Mouse (Mus musculus) midbrain, postnatal 0 days (tissue): Measurements from ENCODE around the gene Theg. TPM values are rescaled to one million over a fixed set of nuclear protein-coding genes. Genes with fewer than 3 reads are reported as not detected.

Experiments
- ATAC-seq: fragments of 200-750 bp; cut with Nextera tagmentation; 2 replicates; pipeline ENCODE4 v1.8.0; 2017; ENCODE audit warnings: moderate number of reproducible peaks, mild to moderate bottlenecking, moderate TSS enrichment, moderate library complexity; ENCODE audit not compliant: low FRiP score
- DNase-seq: peaks from one replicate; pipeline ENCODE4 v3.0.0-alpha.2; 2015; ENCODE audit warnings: low spot score
- H3K27ac ChIP-seq: fragments of 300-500 bp; sonication (generic); 2 replicates; pipeline ENCODE4 v1.5.1; 2014; ENCODE audit warnings: low read depth, mild to moderate bottlenecking, low read length, mixed read lengths
- H3K27me3 ChIP-seq: fragments of 300-500 bp; sonication (generic); 2 replicates; pipeline ENCODE4 v1.6.1; 2014; ENCODE audit warnings: low read length, control low read depth, mixed read lengths; ENCODE audit not compliant: insufficient read depth
- H3K36me3 ChIP-seq: fragments of 300-500 bp; sonication (generic); 2 replicates; pipeline ENCODE4 v1.6.1; 2014; ENCODE audit warnings: low read length, control low read depth, mixed read lengths; ENCODE audit not compliant: insufficient read depth
- H3K4me1 ChIP-seq: fragments of 300-500 bp; sonication (generic); 2 replicates; pipeline ENCODE4 v1.6.1; 2014; ENCODE audit warnings: mild to moderate bottlenecking, control low read depth, antibody characterized with exemption, low read length, mixed read lengths; ENCODE audit not compliant: insufficient read depth
- H3K4me2 ChIP-seq: fragments of 300-500 bp; sonication (generic); 2 replicates; pipeline ENCODE4 v1.6.1; 2014; ENCODE audit warnings: low read depth, mild to moderate bottlenecking, low read length, mixed read lengths; ENCODE audit not compliant: poor library complexity, severe bottlenecking
- H3K4me3 ChIP-seq: fragments of 300-500 bp; sonication (generic); 2 replicates; pipeline ENCODE4 v1.5.1; 2014; ENCODE audit warnings: low read depth, mild to moderate bottlenecking, low read length, moderate library complexity
- H3K9ac ChIP-seq: fragments of 300-500 bp; sonication (generic); replicated peaks from 2 replicates; pipeline ENCODE4 v1.6.1; 2014; ENCODE audit warnings: mild to moderate bottlenecking, low read length, moderate library complexity, mixed read lengths; ENCODE audit not compliant: poor library complexity, severe bottlenecking
- H3K9me3 ChIP-seq: fragments of 300-500 bp; sonication (generic); 2 replicates; pipeline ENCODE4 v1.6.1; 2016; ENCODE audit warnings: low read length, control low read depth
- CTCF ChIP-seq: IDR thresholded peaks from 2 replicates; pipeline ENCODE4 v1.5.1; 2016; ENCODE audit warnings: antibody characterized with exemption, mild to moderate bottlenecking
- WGBS: fragments of 180-500 bp; shearing (Covaris S2); extraction: QIAGEN DNeasy Blood & Tissue Kit; methylation state at CpG from one replicate; pipeline ENCODE4 v1.1.7; 2014; 5-methylcytosine and 5-hydroxymethylcytosine counted together
- polyA plus RNA-seq: library from polyadenylated mRNA; unstranded; fragments of >200 nt; fragmentation: Nextera tagmentation; extraction: Ambion mirVana; gene quantifications from 2 replicates; pipeline ENCODE4 v1.2.1, GENCODE M21; 2015
- total RNA-seq: library from RNA; depleted of rRNA; stranded (reverse); fragments of >200 nt; gene quantifications from 2 replicates; pipeline ENCODE4 v1.2.3, GENCODE M21; 2014

The Theg gene
- total and polyA plus RNA-seq, 2 experiments from 2014 or later = not detected

DNA sequence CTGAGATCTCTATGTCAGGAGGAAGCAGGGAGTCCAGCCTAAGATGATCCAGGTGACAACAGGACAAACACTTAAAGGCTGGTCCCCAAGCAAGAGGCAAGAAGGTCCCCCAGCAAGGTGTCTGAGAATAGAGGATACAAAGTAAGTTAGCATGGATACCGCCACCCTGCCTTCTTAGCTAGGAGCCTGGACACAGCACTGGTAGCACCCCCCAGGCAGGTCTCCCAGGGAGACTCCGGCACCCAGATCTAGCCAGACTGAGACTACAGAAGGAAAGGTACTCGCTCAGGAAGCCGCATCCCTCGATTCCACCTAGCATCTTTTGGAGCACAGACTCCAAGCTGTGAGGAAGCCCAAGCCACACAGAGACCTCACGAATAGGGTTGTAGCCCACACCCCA is 34.0 kb downstream of the Theg start:
- DNase-seq (no peak), ATAC-seq (no peak)
- H3K36me3 ChIP-seq = peaks cover 21% of the 10 kb centered on the region
- 0 out of 2 replicates have a peak overlapping the region, but pooled peaks have one; percentile 87 for H3K4me3 ChIP-seq
- no peak overlapping the region for H3K27ac ChIP-seq
- WGBS = 93% methylated on average over 6 of the region's 6 CpGs
- H3K9ac ChIP-seq = 0 out of 2 replicates have a peak overlapping the region, but pooled peaks have one; percentile 19
- H3K4me1 ChIP-seq = peaks cover 8% of the 10 kb centered on the region
- peak overlapping the region; percentile 87; the same call in 1 of the 2 replicates for H3K4me2 ChIP-seq
- H3K27me3 ChIP-seq = no peaks in the 10 kb centered on the region
- no peaks in the 10 kb centered on the region for H3K9me3 ChIP-seq
- no peak for TF ChIP-seq CTCF

DNA sequence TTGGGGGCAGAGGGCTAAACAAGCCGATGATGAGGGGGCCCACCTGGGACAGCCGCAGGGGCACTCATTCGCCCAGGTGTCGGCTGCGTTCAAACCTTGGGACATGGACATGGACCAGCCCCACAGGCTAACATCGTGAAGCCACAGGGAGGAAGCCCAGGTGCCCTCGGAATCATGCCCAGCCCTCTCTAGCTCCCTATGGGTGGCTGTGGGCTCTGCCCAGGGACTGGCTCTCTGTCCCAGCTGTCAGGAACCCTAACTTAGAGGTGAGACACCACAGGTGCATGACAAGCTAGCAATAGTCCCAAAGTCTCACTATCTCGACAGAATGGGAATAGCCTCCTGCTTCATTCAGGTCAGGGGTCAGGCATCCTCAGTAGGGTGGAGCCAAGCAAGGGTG is 34.6 kb downstream of the Theg start:
- peaks cover 8% of the 10 kb centered on the region for H3K4me1 ChIP-seq
- DNase-seq = no peak
- H3K27ac ChIP-seq = no peak overlapping the region
- H3K36me3 ChIP-seq = peaks cover 27% of the 10 kb centered on the region
- 91% methylated on average over 8 of the region's 8 CpGs for WGBS
- H3K27me3 ChIP-seq = no peaks in the 10 kb centered on the region
- TF ChIP-seq CTCF = no peak
- no peaks in the 10 kb centered on the region for H3K9me3 ChIP-seq
- H3K9ac ChIP-seq = no peak overlapping the region
- no peak overlapping the region for H3K4me3 ChIP-seq
- no peak overlapping the region for H3K4me2 ChIP-seq
- ATAC-seq = no peak

- peaks cover 8% of the 10 kb centered on the region for H3K4me1 ChIP-seq
- ATAC-seq (no peak), DNase-seq (no peak)
- 84% methylated on average over 9 of the region's 9 CpGs for WGBS
- H3K9ac ChIP-seq = no peak overlapping the region
- H3K27me3 ChIP-seq = no peaks in the 10 kb centered on the region
- H3K4me2 ChIP-seq = no peak overlapping the region
- no peaks in the 10 kb centered on the region for H3K9me3 ChIP-seq
- TF ChIP-seq CTCF = no peak
- H3K4me3 ChIP-seq = no peak overlapping the region
- H3K27ac ChIP-seq = no peak overlapping the region
- H3K36me3 ChIP-seq = peaks cover 46% of the 10 kb centered on the region
Observed at GRCm38 (mm10) chr10:79550366-79550765, 36.8 kb downstream of the Theg start.

- H3K4me3 ChIP-seq = no peak overlapping the region
- no peak overlapping the region for H3K4me2 ChIP-seq
- H3K4me1 ChIP-seq = peaks cover 8% of the 10 kb centered on the region
- no peak for DNase-seq
- no peaks in the 10 kb centered on the region for H3K9me3 ChIP-seq
- no peak overlapping the region for H3K27ac ChIP-seq
- H3K36me3 ChIP-seq = peaks cover 59% of the 10 kb centered on the region
- no peak overlapping the region for H3K9ac ChIP-seq
- TF ChIP-seq CTCF = no peak
- 94% methylated on average over 18 of the region's 18 CpGs for WGBS
- ATAC-seq = no peak
- H3K27me3 ChIP-seq = no peaks in the 10 kb centered on the region
Observed at GRCm38 (mm10) chr10:79548971-79549723, 38.0 kb downstream of the Theg start.

- TF ChIP-seq CTCF = no peak
- ATAC-seq = no peak
- Histone ChIP-seq H3K36me3 (peaks cover 64% of the 10 kb centered on the region), H3K27ac (no peak overlapping the region), H3K4me3 (no peak overlapping the region), H3K4me1 (peaks cover 5% of the 10 kb centered on the region), H3K27me3 (no peaks in the 10 kb centered on the region), H3K4me2 (no peak overlapping the region), H3K9ac (no peak overlapping the region), H3K9me3 (no peaks in the 10 kb centered on the region)
- DNase-seq = no peak
- WGBS = 93% methylated on average over 5 of the region's 5 CpGs
Observed at GRCm38 (mm10) chr10:79548546-79548945, 38.6 kb downstream of the Theg start.

DNA sequence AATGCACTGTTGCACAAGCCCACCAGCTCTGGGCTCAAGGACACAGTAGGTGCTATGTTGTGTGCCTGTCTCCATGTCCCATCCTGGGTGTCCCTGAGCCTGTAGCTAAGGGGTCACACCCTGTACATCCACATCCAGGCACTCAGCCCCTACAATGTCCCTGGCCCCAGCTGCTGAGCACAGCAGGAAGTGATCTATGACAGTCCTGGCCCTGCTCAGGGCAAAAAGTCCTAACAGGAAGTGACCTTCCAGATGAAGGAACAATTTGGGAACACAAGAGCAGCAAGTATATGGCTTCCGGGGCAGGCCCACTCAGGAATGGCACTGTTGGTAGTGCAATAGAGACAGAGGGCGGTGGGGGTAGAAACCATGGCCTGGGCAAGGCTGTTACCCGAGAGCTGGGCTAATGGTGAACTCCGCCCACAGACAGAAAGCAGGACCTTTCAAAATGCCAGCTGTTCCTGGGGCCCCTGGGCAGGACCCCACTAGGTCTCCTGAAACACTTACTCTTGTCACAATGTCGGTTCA is 39.9 kb downstream of the Theg start:
- Histone ChIP-seq H3K27me3 (no peaks in the 10 kb centered on the region), H3K27ac (no peak overlapping the region), H3K36me3 (peaks cover 74% of the 10 kb centered on the region), H3K4me1 (no peaks in the 10 kb centered on the region), H3K4me3 (no peak overlapping the region), H3K9ac (no peak overlapping the region), H3K9me3 (no peaks in the 10 kb centered on the region), H3K4me2 (no peak overlapping the region)
- TF ChIP-seq CTCF = no peak
- no peak for ATAC-seq
- 78% methylated on average over 5 of the region's 5 CpGs for WGBS
- no peak for DNase-seq
